Mouse (Mus musculus) neutrophil, adult 83 days (primary cell): ENCODE data around the gene Abcb7. TPM values are rescaled to one million over a fixed set of nuclear protein-coding genes. Genes with fewer than 3 reads are reported as not detected.

Experiments
- total RNA-seq, 2 experiments: library from RNA; stranded (reverse); gene quantifications; one replicate each; pipeline ENCODE4 v1.2.4; 2023

Gene Abcb7
- total RNA-seq = 10 to 100 TPM; 27.6 to 27.8 TPM

DNA sequence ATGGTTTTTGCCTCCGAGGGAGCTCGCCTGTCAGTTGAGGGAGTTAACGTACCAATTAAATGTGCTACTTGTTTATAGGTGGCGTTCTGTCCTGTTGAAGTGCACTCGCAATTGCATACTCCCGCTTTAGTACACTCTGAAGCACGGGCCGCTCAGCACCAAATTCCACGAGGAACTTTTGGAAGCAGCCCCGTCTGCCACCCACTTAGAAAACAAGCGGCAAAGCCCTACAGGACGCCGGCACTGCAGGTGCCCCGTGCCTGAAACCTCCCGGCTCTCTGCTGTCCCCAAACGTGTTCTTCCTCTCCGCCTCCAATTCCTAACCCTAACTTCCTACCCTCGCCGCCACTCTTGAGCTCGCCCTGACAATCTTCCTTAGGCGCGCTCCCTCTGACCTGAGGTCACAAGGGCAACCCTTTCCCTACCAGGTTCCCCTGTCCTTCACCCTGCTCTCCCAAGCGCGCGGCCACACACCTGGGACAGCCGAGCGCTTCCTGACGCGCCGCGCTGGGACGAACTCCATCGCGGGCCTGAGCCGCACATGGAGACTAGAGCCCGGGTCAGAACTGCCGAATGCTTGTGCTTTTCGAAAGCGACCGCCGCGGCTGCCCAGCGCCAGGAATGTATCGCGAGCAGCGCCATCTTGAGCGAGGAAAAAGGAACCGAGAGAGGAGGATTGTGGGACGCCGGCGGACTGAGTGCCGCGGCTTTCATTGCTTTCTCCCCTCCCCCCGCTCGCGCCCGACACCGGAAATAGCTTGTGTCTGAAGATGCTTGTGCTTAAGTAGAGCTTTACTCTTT, at the start of gene Abcb7:
TSS of gene Abcb7 (minus strand) at position 674 of the 801 bp plus-strand sequence.

Other genes starting within 250 kb of the Abcb7 start
- gene Nexmif, start 212.7 kb downstream of the Abcb7 start, total RNA-seq = not detected
- gene Uprt, start 69.0 kb upstream of the Abcb7 start, total RNA-seq = 10 to 100 TPM in 1 of 2 experiments, 1 to 10 TPM in 1; 6.4 to 10.4 TPM